Mouse (Mus musculus) layer of hippocampus, adult 2 months (tissue): Measurements from ENCODE around the gene Utrn. TPM values are rescaled to one million over a fixed set of nuclear protein-coding genes. Genes with fewer than 3 reads are reported as not detected.
A peak's percentile ranks its signal among the peaks of the same experiment; 100 is the strongest.

ENCODE experiments used
- DNase-seq, 2 experiments: peaks; one replicate each; pipeline ENCODE4 v3.0.0; 2022; ENCODE audit warnings: low spot score in 2 of 2
- H3K27ac ChIP-seq: fragments of 200-600 bp; 2 replicates; pipeline ENCODE4 v1.8.1; 2022
- H3K4me3 ChIP-seq: fragments of 200-600 bp; 2 replicates; pipeline ENCODE4 v1.8.1; 2022; ENCODE audit warnings: mild to moderate bottlenecking
- CTCF ChIP-seq: fragments of 200-600 bp; conservative IDR thresholded peaks from 2 replicates; pipeline ENCODE4 v1.8.1; 2022; ENCODE audit warnings: antibody characterized with exemption, mild to moderate bottlenecking, moderate library complexity
- total RNA-seq, 2 experiments: library from RNA; stranded (reverse); gene quantifications; 2 replicates each; pipeline ENCODE4 v1.2.3; 2021

Gene Utrn
- total RNA-seq, 2 experiments from 2014 or later = 33.7 to 39.8 TPM

DNA sequence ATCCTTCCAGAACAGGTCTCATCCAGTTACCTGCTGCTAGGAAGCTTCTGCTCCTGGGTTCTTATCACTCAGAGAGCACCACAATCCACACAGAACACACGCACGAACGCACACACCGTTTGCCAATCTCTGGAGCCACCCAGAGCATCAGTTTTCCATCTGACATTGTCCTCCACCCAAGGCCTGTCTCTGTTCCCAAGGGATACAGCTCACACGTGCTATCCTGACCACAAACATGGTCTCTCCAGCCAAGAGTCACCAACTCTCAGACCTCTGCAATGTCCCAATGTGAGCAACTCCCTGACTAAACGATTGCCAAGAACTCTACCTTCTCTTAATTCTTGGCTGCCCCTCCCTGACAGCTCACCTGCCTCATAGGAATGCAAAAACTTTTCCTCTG is 172.5 kb downstream of the Utrn start:
- Histone ChIP-seq H3K27ac (no peak overlapping the region), H3K4me3 (no peak overlapping the region)
- no peak for TF ChIP-seq CTCF
- no peak for DNase-seq

DNA sequence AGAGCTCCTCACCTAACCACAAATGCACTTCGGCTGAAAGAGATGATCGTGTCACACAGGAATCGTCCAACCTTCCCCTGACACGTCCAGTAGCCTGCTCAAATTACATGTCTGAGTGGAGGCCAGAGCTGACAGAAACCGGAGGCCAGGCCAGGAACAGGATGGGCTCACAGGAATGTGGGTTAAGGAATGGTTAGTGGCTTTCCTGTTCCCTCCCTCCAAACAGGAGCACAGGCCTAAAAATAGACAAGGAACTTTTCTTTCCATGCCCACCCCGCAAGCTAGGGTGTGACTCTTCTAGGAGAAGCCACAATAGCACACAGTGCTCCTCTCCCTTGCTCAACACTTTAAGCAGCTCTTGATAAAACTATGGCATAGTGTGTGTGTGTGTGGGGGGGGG is 174.4 kb downstream of the Utrn start:
- no peak for TF ChIP-seq CTCF
- DNase-seq = no peak
- Histone ChIP-seq H3K4me3 (no peak overlapping the region), H3K27ac (no peak overlapping the region)

DNA sequence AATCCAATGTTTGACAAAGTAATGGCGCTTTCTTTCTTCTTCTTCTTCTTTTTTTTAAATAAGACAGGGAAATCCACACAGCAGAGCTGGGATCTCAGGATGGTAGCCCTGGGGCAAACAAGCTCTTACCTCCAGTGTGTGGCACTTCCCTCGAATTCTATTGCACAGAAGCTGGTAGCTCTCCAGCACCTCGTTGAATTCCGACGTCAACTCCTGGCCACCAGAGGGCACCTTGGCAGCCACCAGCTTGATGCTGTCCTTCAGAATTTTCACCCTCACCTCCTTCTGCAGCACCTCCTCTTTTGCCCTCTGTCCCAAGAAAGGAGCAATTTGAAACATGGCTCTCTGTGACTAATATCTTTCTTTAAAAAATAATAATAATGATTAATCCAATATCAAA is 178.6 kb downstream of the Utrn start:
- peak; percentile 26 to 67 for DNase-seq
- TF ChIP-seq CTCF = peak; percentile 85
- H3K27ac ChIP-seq = no peak overlapping the region
- no peak overlapping the region for H3K4me3 ChIP-seq

DNA sequence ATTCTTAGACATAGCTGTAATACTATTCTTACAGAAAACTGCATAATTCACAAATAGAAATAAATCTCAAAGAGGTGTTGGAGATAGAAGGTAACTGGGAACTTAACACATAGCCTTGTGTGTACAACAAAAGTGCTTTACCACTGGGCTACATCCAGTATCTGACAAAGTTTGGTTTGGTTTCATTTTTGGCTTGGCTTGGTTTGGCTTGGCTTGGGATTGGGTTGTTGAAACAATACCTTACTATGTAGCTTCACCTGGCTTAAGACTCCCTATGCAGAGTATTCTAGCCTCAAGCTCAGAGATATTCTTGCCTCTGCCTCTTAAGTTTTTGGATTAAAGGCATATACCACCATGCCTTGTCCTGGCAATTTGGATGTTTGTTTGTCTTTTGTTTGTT is 183.5 kb downstream of the Utrn start:
- Histone ChIP-seq H3K4me3 (no peak overlapping the region), H3K27ac (no peak overlapping the region)
- no peak for TF ChIP-seq CTCF
- DNase-seq = no peak

DNA sequence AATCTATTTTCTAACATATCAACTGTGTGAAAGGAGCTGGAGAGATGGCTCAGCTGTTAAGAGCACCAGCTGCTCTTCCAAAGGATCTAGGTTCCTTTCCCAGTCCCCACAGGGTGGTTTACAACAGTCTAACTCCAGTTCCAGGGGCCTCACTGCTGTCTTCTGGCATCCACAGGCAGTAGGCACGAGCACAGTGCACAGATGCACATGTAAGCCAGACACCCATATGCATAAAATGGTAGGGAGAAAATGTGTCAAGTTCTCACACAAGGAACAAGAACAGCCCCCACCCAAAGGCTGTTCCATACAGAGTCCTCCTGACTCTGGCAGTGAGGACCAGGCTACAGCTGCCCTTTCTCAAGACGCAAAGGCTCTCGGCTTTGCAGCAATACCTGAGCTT is 185.1 kb downstream of the Utrn start:
- Histone ChIP-seq H3K4me3 (no peak overlapping the region), H3K27ac (no peak overlapping the region)
- no peak for TF ChIP-seq CTCF
- DNase-seq = no peak

DNA sequence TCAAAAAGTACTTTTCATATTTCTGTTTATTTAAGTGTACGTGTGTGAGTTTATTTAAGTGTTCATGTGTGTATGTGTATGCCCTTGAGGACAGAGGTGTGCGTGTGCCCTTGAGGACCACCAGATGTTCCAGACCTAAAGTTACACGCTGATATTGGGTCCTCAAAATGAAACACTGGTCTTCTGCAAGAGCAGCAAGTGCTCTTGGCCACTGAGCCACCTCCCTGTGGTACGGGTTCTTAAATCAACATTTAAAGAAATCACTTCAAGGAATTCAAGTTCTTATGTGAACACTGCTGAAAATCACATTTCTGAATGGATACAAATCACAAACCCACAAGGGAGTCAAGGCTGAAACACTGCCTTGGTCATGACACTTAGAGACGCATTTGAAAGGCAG is 195.9 kb downstream of the Utrn start:
- H3K4me3 ChIP-seq = no peak overlapping the region
- TF ChIP-seq CTCF = no peak
- no peak for DNase-seq
- H3K27ac ChIP-seq = no peak overlapping the region

DNA sequence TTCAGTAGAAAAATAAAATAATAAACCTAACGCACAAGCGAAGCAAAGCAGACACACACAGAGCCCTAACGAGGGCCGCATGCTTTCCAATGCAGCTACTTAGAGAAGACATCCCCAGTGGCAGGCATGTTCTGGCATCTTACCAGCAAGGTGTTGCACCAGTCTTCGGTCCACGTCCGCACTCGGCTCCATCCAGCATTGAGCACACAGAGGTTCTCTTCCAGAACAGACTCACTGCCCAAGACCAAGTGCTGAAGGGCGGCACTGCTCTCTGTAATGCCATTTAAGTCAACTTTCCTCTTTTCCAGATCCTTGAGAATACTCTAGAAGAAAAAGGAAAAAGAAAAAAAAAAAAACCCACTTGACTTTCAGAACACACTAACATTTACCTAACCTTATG is 197.6 kb downstream of the Utrn start:
- H3K4me3 ChIP-seq = no peak overlapping the region
- H3K27ac ChIP-seq = no peak overlapping the region
- TF ChIP-seq CTCF = no peak
- DNase-seq = no peak

DNA sequence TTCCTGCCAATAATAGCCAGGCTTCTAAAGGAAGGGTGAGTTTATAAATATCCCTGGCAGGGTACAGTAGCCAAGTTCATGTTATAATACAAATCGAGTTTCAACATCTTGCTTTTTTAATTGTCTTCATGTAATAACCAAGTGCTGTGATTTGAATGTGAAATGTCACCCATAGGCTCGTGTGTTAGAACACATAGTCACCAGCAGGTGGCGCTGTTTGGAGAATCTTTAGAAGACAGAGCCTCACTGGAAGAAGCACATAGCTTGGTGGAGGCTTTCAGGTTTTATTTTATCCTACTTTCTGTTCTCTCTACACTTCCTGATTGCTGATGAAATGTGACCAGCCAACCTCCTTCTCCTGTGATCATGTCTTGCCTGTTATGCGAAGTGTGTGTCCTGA is 207.1 kb downstream of the Utrn start:
- H3K27ac ChIP-seq = no peak overlapping the region
- no peak overlapping the region for H3K4me3 ChIP-seq
- no peak for DNase-seq
- TF ChIP-seq CTCF = peak; percentile 68

DNA sequence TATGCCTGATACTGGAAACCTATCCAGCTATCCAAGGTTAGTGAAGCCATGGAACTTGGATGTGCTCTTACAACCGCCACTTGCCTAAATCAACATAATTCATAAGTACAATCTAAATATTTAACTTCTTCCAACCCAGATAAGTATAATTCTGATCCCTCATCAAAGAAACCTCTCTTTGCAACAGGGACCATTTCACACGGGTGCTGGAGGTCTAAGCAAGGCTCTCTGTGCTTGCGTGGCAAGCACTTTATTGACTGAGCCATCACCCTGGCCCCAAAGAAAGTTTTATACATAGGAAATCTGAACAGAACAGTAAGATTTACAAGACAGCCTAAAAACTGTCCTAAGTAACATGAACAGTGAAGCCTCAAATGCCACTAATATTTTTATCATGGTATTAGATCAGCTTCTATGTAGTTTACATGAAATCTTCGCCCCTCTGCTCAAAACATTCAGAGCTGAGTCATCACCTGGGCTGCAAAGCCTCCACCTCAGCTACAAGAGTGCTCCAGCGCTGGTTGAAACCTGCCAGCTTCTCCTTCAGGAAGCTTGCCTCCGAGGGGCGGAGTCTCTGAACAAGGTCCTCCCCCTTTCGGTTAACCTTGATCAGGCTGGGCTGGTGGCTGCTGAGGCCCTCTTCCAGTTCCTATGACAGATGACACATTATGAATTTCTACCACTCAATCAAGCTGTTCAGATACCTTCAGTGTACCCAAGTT is 211.0 kb downstream of the Utrn start:
- Histone ChIP-seq H3K4me3 (no peak overlapping the region), H3K27ac (no peak overlapping the region)
- DNase-seq = no peak
- no peak for TF ChIP-seq CTCF

DNA sequence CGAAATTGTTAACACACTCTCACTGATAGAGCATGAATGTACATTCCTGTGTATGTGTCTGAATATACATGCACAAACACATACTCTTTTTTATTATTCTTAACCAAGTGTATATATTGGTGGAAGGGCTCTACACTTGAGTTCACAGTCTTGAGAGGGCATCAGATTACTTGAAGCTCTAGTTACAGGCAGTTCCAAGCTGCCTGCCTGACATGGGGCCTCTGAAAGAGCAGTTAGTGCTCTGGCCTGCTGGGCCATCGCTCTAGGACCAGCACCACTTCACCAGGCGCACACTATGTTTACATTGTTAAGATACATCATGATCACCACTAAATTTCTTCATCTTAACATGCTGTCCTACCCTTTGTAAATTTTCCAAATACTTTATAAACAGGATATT is 216.2 kb downstream of the Utrn start:
- no peak for TF ChIP-seq CTCF
- DNase-seq = no peak
- H3K27ac ChIP-seq = no peak overlapping the region
- H3K4me3 ChIP-seq = no peak overlapping the region

DNA sequence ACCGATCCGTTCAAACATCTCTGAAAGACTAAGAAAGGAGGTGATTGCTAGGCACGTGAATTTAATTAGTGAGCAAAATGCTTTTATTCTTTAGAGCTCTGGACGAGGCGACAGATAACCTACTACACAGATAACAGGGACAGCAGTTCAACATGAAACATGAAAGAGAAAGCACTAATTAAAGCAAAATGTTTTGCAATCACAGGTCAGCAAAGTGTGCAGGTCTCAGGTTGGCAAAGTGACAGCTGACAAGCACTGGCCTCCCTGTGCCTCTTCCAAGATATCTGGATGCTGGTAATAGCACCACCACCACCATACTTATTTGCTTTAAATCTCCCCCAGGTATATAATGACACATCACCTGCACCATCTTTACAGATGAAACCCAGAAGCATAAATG is 223.0 kb downstream of the Utrn start:
- Histone ChIP-seq H3K27ac (no peak overlapping the region), H3K4me3 (no peak overlapping the region)
- TF ChIP-seq CTCF = no peak
- DNase-seq = no peak

DNA sequence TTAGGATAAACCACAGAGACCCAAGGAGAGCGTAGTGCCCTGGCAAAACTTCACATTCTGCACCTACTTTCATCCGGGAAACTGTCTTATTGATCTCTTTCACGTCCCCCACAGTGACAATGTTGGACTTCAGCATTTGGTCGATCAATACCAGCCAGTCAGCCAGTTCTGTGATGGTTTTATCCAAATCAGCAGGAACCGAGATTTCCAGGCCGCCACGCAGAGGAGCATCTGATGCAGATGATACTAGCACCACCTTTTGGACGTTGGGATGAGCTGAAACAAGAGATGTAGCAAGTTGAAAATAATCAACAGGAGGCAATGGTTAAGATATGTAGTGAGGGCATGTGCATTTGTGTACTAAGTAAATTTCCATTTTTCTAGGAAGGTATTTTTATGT is 225.8 kb downstream of the Utrn start:
- Histone ChIP-seq H3K4me3 (no peak overlapping the region), H3K27ac (no peak overlapping the region)
- peak; percentile 26 to 35 for DNase-seq
- peak; percentile 72 for TF ChIP-seq CTCF

DNA sequence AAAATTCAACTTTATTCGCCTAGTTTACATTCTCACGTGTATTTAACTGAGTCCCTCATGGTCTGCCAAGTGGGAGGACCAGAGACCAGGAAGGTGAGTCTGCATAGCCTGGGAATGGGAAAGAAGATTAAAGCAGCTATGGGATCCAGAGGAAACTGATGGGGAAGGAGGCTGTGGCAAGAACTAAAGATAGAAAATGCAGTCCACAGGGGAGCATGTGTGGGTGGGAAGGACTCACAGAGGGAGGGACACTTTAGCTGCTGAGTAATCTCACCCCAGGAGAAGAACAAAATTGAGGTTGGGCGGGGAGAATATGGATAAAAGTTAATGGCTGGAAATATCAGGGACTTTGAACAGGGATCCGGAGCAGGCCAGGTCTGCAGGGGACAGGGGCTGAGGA is 229.5 kb downstream of the Utrn start:
- no peak for DNase-seq
- H3K4me3 ChIP-seq = no peak overlapping the region
- TF ChIP-seq CTCF = no peak
- H3K27ac ChIP-seq = no peak overlapping the region

DNA sequence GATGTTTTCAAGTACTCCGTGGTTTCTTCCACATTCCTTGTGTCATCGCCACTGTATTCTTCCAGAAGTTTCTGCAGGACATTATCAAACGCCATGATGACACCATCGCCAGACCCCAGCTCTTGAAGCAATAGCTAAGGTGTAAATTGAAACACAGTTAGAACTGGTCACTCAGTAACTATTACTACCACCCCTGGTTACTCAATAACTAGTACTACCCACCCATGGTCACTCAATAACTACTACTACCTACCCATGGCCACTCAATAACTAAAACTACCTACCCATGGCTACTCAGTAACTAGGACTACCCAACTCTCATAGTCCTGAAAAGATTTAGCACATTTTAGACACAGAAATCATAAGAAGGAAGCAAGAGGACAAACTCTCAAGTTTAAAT is 235.2 kb downstream of the Utrn start:
- Histone ChIP-seq H3K27ac (no peak overlapping the region), H3K4me3 (no peak overlapping the region)
- no peak for DNase-seq
- no peak for TF ChIP-seq CTCF

DNA sequence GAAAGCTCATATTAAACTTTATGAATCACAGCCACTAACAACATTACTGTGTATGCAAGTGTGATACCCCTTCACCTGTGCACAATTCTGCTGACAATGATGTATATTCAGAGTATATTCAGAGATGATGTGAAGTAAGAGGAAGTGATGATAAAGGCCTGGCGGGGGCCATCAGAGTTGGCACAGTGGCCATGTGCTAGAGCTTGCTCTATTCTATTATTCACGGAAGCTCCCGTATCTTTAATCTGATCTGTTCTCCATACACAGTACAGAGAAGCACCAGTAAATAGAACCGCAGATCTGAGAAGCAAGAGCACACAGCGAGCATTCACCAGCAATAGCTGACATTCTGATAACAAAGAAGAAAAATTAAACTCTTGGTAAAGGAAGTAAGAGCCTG is 238.2 kb downstream of the Utrn start:
- no peak for TF ChIP-seq CTCF
- H3K27ac ChIP-seq = no peak overlapping the region
- DNase-seq = no peak
- H3K4me3 ChIP-seq = no peak overlapping the region
